Mouse (Mus musculus) hindbrain, embryonic 11.5 days (tissue): ENCODE results near the gene Madd. TPM values are rescaled to one million over a fixed set of nuclear protein-coding genes. Genes with fewer than 3 reads are reported as not detected.

ENCODE experiments used
- ATAC-seq: fragments of 200-750 bp; cut with Nextera tagmentation; 2 replicates; pipeline ENCODE4 v1.8.0; 2017; ENCODE audit warnings: mild to moderate bottlenecking, moderate TSS enrichment, moderate library complexity; ENCODE audit not compliant: low FRiP score
- DNase-seq: peaks from one replicate; pipeline ENCODE4 v3.0.0-alpha.2; 2015; ENCODE audit warnings: low spot score
- H3K27ac ChIP-seq: fragments of 300-500 bp; sonication (generic); 2 replicates; pipeline ENCODE4 v1.5.1; 2014; ENCODE audit warnings: mild to moderate bottlenecking, low read depth, low read length
- H3K27me3 ChIP-seq: fragments of 300-500 bp; sonication (generic); 2 replicates; pipeline ENCODE4 v1.6.1; 2014; ENCODE audit warnings: mild to moderate bottlenecking, low read length, moderate library complexity, mixed read lengths; ENCODE audit not compliant: control insufficient read depth, insufficient read depth
- H3K36me3 ChIP-seq: fragments of 300-500 bp; sonication (generic); 2 replicates; pipeline ENCODE4 v1.6.1; 2014; ENCODE audit warnings: mild to moderate bottlenecking, low read length, moderate library complexity, mixed read lengths; ENCODE audit not compliant: control insufficient read depth, insufficient read depth
- H3K4me1 ChIP-seq: fragments of 300-500 bp; sonication (generic); replicated peaks from 2 replicates; pipeline ENCODE4 v1.6.1; 2014; ENCODE audit warnings: low read length, mixed read lengths; ENCODE audit not compliant: control insufficient read depth, insufficient read depth
- H3K4me2 ChIP-seq: fragments of 300-500 bp; sonication (generic); replicated peaks from 2 replicates; pipeline ENCODE4 v1.6.1; 2014; ENCODE audit warnings: mild to moderate bottlenecking, low read depth, low read length
- H3K4me3 ChIP-seq: fragments of 300-500 bp; sonication (generic); 2 replicates; pipeline ENCODE4 v1.5.1; 2014; ENCODE audit warnings: low read depth, low read length
- H3K9ac ChIP-seq: fragments of 300-500 bp; sonication (generic); 2 replicates; pipeline ENCODE4 v1.6.1; 2014; ENCODE audit warnings: low read depth, low read length
- H3K9me3 ChIP-seq: fragments of 300-500 bp; sonication (generic); 2 replicates; pipeline ENCODE4 v1.6.1; 2016; ENCODE audit warnings: low read length; ENCODE audit not compliant: control insufficient read depth
- whole genome bisulfite sequencing: fragments of 180-500 bp; shearing (Covaris S2); extraction: QIAGEN DNeasy Blood & Tissue Kit; methylation state at CpG from one replicate; pipeline ENCODE4 v1.1.7; 2014; 5-methylcytosine and 5-hydroxymethylcytosine counted together
- polyA plus RNA-seq: library from polyadenylated mRNA; unstranded; fragments of >200 nt; fragmentation: Nextera tagmentation; extraction: Ambion mirVana; gene quantifications from 2 replicates; pipeline ENCODE4 v1.2.1, GENCODE M21; 2014

Gene Madd
- polyA plus RNA-seq, 1 experiment from 2014 or later: 23.7 TPM

- Histone ChIP-seq H3K4me1 (no peaks in the 10 kb centered on the region), H3K36me3 (peaks cover 6% of the 10 kb centered on the region; the same call in 1 of the 2 replicates), H3K9ac (no peak overlapping the region), H3K4me2 (no peak overlapping the region), H3K27ac (no peak overlapping the region), H3K4me3 (no peak overlapping the region), H3K9me3 (no peaks in the 10 kb centered on the region), H3K27me3 (no peaks in the 10 kb centered on the region)
- DNase-seq: no peak
- WGBS: 92% methylated on average over 5 of the region's 5 CpGs
- no peak for ATAC-seq
These were observed 20.1 kb downstream of the Madd start for GRCm38 (mm10) chr2:91163532-91163931.

DNA sequence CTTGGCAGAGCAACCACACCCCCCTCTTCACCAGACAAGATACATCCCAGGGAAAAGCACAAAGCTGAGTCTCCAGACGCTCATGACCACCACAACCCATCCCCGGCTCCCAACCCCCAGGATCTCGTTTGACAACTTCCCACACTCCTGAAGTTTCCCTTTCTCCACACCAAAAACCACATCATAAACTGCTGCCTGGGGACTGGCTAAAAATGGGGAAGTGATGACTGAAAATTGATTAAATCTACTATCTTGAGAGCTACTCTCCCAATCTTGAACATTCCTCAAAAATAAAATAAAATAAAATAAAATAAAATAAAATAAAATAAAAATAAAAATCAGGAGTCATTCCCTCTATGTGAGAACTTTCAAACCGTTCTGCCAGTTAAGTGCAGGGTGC is 20.7 kb downstream of the Madd start:
- Histone ChIP-seq H3K9me3 (no peaks in the 10 kb centered on the region), H3K27me3 (no peaks in the 10 kb centered on the region), H3K27ac (no peak overlapping the region), H3K36me3 (peaks cover 6% of the 10 kb centered on the region; the same call in 1 of the 2 replicates), H3K4me2 (no peak overlapping the region), H3K9ac (no peak overlapping the region), H3K4me3 (no peak overlapping the region), H3K4me1 (no peaks in the 10 kb centered on the region)
- DNase-seq (no peak), ATAC-seq (no peak)
- 89% methylated on average over 4 of the region's 4 CpGs for WGBS

GRCm38 (mm10) chr2:91160591-91160990 is 23.0 kb downstream of the Madd start:
- ATAC-seq (no peak), DNase-seq (no peak)
- 94% methylated on average over 6 of the region's 6 CpGs for WGBS

DNA sequence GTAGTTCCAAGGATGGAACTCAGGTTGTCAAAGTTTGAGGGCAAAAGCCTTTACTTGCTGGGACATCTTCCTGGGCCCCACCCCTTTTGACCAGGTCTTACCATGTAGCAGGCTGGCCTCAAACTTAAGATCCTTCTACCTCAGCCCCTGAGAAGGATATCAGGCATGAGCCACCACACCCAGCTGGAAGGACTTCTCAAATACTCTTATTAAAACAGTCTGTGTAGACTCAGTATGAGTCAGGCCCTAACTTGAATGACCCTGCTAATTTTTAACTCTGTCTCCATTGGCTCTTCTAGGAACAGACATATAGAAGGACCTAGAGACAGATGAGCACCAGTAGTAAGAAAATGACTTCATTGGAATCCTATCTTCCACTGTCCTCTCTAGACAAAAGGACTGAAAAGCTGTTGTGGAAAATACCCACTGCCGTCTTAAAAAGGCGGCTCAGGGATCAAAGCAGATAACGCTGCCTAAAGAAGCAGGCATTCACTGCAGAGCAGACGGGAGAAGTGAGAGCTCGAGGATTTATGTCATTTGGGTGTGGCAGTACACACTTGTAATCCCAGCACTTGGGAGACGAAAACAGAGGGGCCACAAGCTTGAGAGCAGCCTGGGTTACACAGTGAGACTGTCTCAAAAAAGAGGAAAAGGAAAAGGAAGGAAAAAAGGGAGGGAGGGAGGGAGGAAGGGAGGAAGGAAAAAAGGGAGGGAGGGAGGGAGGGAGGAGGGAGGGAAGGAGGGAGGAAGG is 26.5 kb downstream of the Madd start:
- WGBS: 39% methylated on average over 6 of the region's 6 CpGs

More at GRCm38 (mm10) chr2:91160591-91160990, 23.0 kb downstream of the Madd start:
- Histone ChIP-seq H3K4me1 (no peaks in the 10 kb centered on the region), H3K4me3 (no peak overlapping the region), H3K9ac (no peak overlapping the region), H3K27ac (no peak overlapping the region), H3K4me2 (no peak overlapping the region), H3K9me3 (no peaks in the 10 kb centered on the region), H3K36me3 (no peaks in the 10 kb centered on the region), H3K27me3 (no peaks in the 10 kb centered on the region)

GRCm38 (mm10) chr2:91154091-91154490 is 29.5 kb downstream of the Madd start:
- no peak for DNase-seq
- H3K4me2 ChIP-seq: no peak overlapping the region
- no peak overlapping the region for H3K27ac ChIP-seq
- H3K4me1 ChIP-seq: no peaks in the 10 kb centered on the region
- 97% methylated on average over 3 of the region's 3 CpGs for WGBS
- no peak overlapping the region for H3K4me3 ChIP-seq
- H3K27me3 ChIP-seq: no peaks in the 10 kb centered on the region
- H3K9me3 ChIP-seq: no peaks in the 10 kb centered on the region
- no peak overlapping the region for H3K9ac ChIP-seq
- H3K36me3 ChIP-seq: no peaks in the 10 kb centered on the region
- ATAC-seq: no peak

More for the DNA sequence above, 26.5 kb downstream of the Madd start:
- H3K4me2 ChIP-seq: no peak overlapping the region
- no peaks in the 10 kb centered on the region for H3K4me1 ChIP-seq
- ATAC-seq (no peak), DNase-seq (no peak)
- H3K27me3 ChIP-seq: no peaks in the 10 kb centered on the region
- no peaks in the 10 kb centered on the region for H3K9me3 ChIP-seq
- no peak overlapping the region for H3K27ac ChIP-seq
- H3K9ac ChIP-seq: no peak overlapping the region
- H3K36me3 ChIP-seq: no peaks in the 10 kb centered on the region
- no peak overlapping the region for H3K4me3 ChIP-seq

GRCm38 (mm10) chr2:91152885-91153377 is 30.7 kb downstream of the Madd start:
- Histone ChIP-seq H3K27ac (no peak overlapping the region), H3K4me1 (no peaks in the 10 kb centered on the region), H3K27me3 (no peaks in the 10 kb centered on the region), H3K4me3 (no peak overlapping the region), H3K9ac (no peak overlapping the region), H3K36me3 (no peaks in the 10 kb centered on the region), H3K9me3 (no peaks in the 10 kb centered on the region), H3K4me2 (no peak overlapping the region)
- DNase-seq (no peak), ATAC-seq (no peak)
- 93% methylated on average over 3 of the region's 3 CpGs for WGBS

DNA sequence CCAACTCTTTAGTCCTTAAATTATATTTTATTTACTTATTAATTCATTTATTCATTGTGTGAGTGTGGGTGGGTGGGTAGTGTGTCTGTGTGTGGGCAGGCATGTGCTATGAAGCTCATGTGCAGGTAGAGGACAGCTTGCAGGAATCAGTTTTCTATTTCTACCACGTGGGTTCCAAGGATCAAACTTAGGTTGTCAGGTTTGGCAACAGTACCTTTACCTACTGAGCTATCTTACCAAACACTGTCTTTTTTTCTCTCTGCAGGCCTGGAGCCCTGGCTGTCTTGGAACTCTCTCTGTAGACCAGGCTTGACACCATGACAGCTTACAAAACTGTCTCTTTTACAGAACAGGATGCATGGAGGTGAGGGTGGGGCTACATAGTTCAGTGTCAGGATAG is 32.3 kb downstream of the Madd start:
- 86% methylated on average over 1 of the region's 1 CpGs for WGBS
- H3K4me1 ChIP-seq: no peaks in the 10 kb centered on the region

GRCm38 (mm10) chr2:91148101-91148500 is 35.5 kb downstream of the Madd start:
- Histone ChIP-seq H3K4me1 (no peaks in the 10 kb centered on the region), H3K27me3 (no peaks in the 10 kb centered on the region), H3K9me3 (no peaks in the 10 kb centered on the region), H3K4me3 (no peak overlapping the region), H3K36me3 (no peaks in the 10 kb centered on the region), H3K9ac (no peak overlapping the region), H3K27ac (no peak overlapping the region), H3K4me2 (no peak overlapping the region)
- ATAC-seq: no peak
- DNase-seq: no peak

More for the DNA sequence above, 32.3 kb downstream of the Madd start:
- no peak overlapping the region for H3K27ac ChIP-seq
- no peak overlapping the region for H3K9ac ChIP-seq
- H3K36me3 ChIP-seq: no peaks in the 10 kb centered on the region
- DNase-seq: no peak
- H3K27me3 ChIP-seq: no peaks in the 10 kb centered on the region
- no peaks in the 10 kb centered on the region for H3K9me3 ChIP-seq
- no peak overlapping the region for H3K4me2 ChIP-seq
- H3K4me3 ChIP-seq: no peak overlapping the region
- ATAC-seq: no peak

DNA sequence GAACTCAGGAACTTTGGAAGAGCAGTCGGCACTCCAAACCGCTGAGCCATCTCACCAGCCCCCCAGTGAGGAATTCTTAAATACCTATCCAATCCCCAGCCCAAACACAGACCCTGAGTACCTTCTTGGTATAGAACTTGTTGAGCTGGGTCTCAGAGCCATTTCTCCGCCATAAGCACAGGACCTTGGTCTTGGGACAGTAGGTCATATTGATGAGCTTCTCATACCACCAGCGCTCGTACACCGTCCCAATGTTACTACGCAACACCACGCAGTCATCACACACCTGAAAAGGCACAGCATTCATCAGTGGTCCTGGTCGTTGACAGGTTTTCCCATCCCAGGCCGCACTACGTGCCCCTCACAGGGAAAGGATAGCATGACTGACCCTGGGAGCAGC is 40.2 kb downstream of the Madd start:
- no peak overlapping the region for H3K27ac ChIP-seq
- no peaks in the 10 kb centered on the region for H3K36me3 ChIP-seq
- no peaks in the 10 kb centered on the region for H3K27me3 ChIP-seq
- H3K9ac ChIP-seq: no peak overlapping the region
- no peak overlapping the region for H3K4me2 ChIP-seq
- ATAC-seq (no peak), DNase-seq (no peak)
- 97% methylated on average over 11 of the region's 11 CpGs for whole genome bisulfite sequencing
- H3K4me3 ChIP-seq: no peak overlapping the region
- H3K9me3 ChIP-seq: no peaks in the 10 kb centered on the region
- H3K4me1 ChIP-seq: no peaks in the 10 kb centered on the region
